In the genomic region with DNA sequence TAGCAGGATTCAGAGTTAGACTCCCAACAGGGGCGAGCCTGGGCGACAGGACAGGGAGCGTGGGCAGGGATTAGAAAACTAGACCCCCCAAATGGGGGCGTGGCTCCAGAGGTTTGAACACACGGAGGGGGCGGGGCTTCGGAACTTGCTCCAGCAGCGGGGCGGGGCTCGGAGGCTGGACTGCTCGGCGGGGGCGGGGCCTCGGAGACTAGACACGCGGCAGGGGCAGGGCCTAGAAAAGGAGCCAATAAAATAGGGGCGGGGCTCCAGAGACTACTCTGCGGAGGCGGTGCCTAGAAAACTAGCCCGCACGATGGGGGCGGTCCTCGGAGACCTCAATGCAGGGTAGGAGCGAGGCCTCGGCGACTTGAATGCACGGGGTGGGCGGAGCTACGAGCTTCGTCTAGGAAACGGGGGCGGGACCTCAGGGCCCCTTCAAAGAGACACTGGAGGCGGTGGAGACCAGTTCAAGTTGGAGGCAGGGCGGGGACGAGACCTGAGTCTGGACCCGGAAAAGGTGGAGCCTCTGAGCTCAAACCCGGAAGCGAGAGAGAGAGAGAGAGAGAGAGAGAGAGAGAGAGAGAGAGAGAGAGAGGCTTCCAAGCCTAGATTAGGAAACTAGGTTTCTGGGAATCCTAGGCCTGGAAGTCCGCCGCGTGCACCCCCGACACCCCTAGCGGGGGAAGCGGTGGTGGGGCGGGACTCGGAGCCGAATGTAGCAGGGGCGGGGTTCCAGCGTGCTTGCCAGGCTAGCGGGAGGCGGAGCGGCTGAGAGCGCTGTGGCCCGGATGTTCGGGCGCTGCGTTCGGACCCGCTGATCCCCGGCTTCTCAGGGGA, we compare ENCODE assay signal across 8 mouse cellular contexts. TPM values are rescaled to one million over a fixed set of nuclear protein-coding genes. Genes with fewer than 3 reads are reported as not detected.
A peak's percentile ranks its signal among the peaks of the same experiment; 100 is the strongest.
DNase-seq lines count a peak whose midpoint lies in the region; ATAC-seq and TF ChIP-seq lines count a peak whose summit lies in the region.

A gene (minus strand): TSS at position 111 of the 837 bp plus-strand sequence.
A gene (plus strand): TSS at position 261 of the 837 bp plus-strand sequence.

- peaks cover 40% of the 10 kb centered on the region for H3K4me1 ChIP-seq in G1E (ENCODE audit: insufficient read depth, low read depth, low read length)
- H3K4me1 ChIP-seq in forebrain, embryonic 16.5 days (replicated peaks; ENCODE audit: control insufficient read depth, insufficient read depth, low read length): peaks cover 27% of the 10 kb centered on the region
- peaks cover 5% of the 10 kb centered on the region for H3K4me1 ChIP-seq in lung, embryonic 14.5 days (ENCODE audit: insufficient read depth)
- H3K4me1 ChIP-seq in olfactory bulb, adult 2 months (ENCODE audit: control insufficient read depth, insufficient read depth, low read length): peaks cover 9% of the 10 kb centered on the region
- peaks cover 12% of the 10 kb centered on the region for H3K4me1 ChIP-seq in thymus, adult 2 months (replicated peaks; ENCODE audit: control insufficient read depth, insufficient read depth, low read length)

- intact Hi-C loops in heart, postnatal 36 days (cut with DNase I): loop anchor here (2.0 to 10.0 kb wide), 2 partner anchors 15 to 449 kb away; a partner anchor contains a TSS

- peak; percentile 62; the same call in 1 of the 2 replicates for TF ChIP-seq POLR2A in olfactory bulb, adult 2 months (IDR thresholded peaks at IDR 0.05; ENCODE audit: insufficient read depth, low read depth, low read length)
- TF ChIP-seq POLR2A in thymus, adult 2 months (IDR thresholded peaks at IDR 0.05; ENCODE audit: control insufficient read depth, extremely low read depth, insufficient read depth, low read length, poor library complexity): no peak

- 1% methylated on average over 56 of the region's 60 CpGs for WGBS in forebrain, embryonic 16.5 days
- WGBS in lung, embryonic 14.5 days: under 1% methylated on average over 59 of the region's 60 CpGs
- WGBS in olfactory bulb, adult 2 months: 1% methylated on average over 60 of the region's 60 CpGs
- 4% methylated on average over 58 of the region's 60 CpGs for WGBS in thymus, adult 2 months

- DNase-seq in G1E (ENCODE audit: low spot score): peak; percentile 96
- DNase-seq in cerebellum, adult 18-20 months: peak; percentile 98
- peak; percentile 98 for DNase-seq in heart, postnatal 36 days
- peak; percentile 97 to 99 for DNase-seq in layer of hippocampus, adult 2 months (ENCODE audit: low spot score in 2 of 2)
- DNase-seq in lung, embryonic 14.5 days: peak; percentile 100
- peak; percentile 98 for DNase-seq in thymus, adult 2 months

- peak within 1 kb of the TSS; percentile 77 for H3K9ac ChIP-seq in forebrain, embryonic 16.5 days (replicated peaks; ENCODE audit: low read depth, low read length)
- peak within 1 kb of the TSS; percentile 77 for H3K9ac ChIP-seq in lung, embryonic 14.5 days

- peak within 1 kb of the TSS; percentile 84 for H3K4me2 ChIP-seq in forebrain, embryonic 16.5 days (ENCODE audit: low read length)
- H3K4me2 ChIP-seq in lung, embryonic 14.5 days: peak within 1 kb of the TSS; percentile 89

- H3K27ac ChIP-seq in forebrain, embryonic 16.5 days (ENCODE audit: low read length): peak within 1 kb of the TSS; percentile 92
- H3K27ac ChIP-seq in layer of hippocampus, adult 2 months: peak within 1 kb of the TSS; percentile 95
- peak within 1 kb of the TSS; percentile 95 for H3K27ac ChIP-seq in lung, embryonic 14.5 days (ENCODE audit: low read depth)
- H3K27ac ChIP-seq in olfactory bulb, adult 2 months (ENCODE audit: insufficient read depth, low read depth, low read length): peak within 1 kb of the TSS; percentile 86
- peak within 1 kb of the TSS; percentile 44; the same call in 1 of the 2 replicates for H3K27ac ChIP-seq in thymus, adult 2 months (ENCODE audit: control insufficient read depth, insufficient read depth, low read length)

- no peaks in the 10 kb centered on the region for H3K9me3 ChIP-seq in G1E (replicated peaks)
- no peaks in the 10 kb centered on the region for H3K9me3 ChIP-seq in forebrain, embryonic 16.5 days (ENCODE audit: control insufficient read depth, low read length)
- H3K9me3 ChIP-seq in lung, embryonic 14.5 days (ENCODE audit: low read depth, low read length): no peaks in the 10 kb centered on the region

- H3K27me3 ChIP-seq in G1E (ENCODE audit: insufficient read depth, low read length): peaks cover 17% of the 10 kb centered on the region
- H3K27me3 ChIP-seq in forebrain, embryonic 16.5 days (replicated peaks; ENCODE audit: control insufficient read depth, insufficient read depth, low read length): no peaks in the 10 kb centered on the region
- H3K27me3 ChIP-seq in lung, embryonic 14.5 days (ENCODE audit: insufficient read depth, low read length): no peaks in the 10 kb centered on the region
- no peaks in the 10 kb centered on the region; the same call in 1 of the 2 replicates for H3K27me3 ChIP-seq in thymus, adult 2 months (ENCODE audit: control insufficient read depth, insufficient read depth, low read length)

- ATAC-seq in G1E (ENCODE audit: extremely low read depth, insufficient number of reproducible peaks, low FRiP score, poor library complexity, severe bottlenecking): peak; percentile 93
- ATAC-seq in forebrain, embryonic 16.5 days: peak; percentile 96
- ATAC-seq in lung, embryonic 14.5 days (ENCODE audit: insufficient read depth): peak; percentile 97

- no peak for TF ChIP-seq CTCF in G1E (IDR thresholded peaks at IDR 0.05; ENCODE audit: low read depth, low read length)
- TF ChIP-seq CTCF in layer of hippocampus, adult 2 months (conservative IDR thresholded peaks at IDR 0.05): peak; percentile 59
- TF ChIP-seq CTCF in lung, embryonic 14.5 days (IDR thresholded peaks at IDR 0.05; ENCODE audit: low read depth): peak; percentile 42
- TF ChIP-seq CTCF in olfactory bulb, adult 2 months (IDR thresholded peaks at IDR 0.05; ENCODE audit: insufficient read depth, low read depth, low read length): no peak
- 0 out of 2 replicates have a peak, but pooled peaks have one; percentile 36 for TF ChIP-seq CTCF in thymus, adult 2 months (IDR thresholded peaks at IDR 0.05; ENCODE audit: borderline replicate concordance, control insufficient read depth, extremely low read depth, insufficient read depth, low read length, poor library complexity)

- H3K36me3 ChIP-seq in G1E (replicated peaks): peaks cover 10% of the 10 kb centered on the region
- H3K36me3 ChIP-seq in forebrain, embryonic 16.5 days (ENCODE audit: control insufficient read depth, insufficient read depth): no peaks in the 10 kb centered on the region
- peaks cover 5% of the 10 kb centered on the region; the same call in 1 of the 2 replicates for H3K36me3 ChIP-seq in lung, embryonic 14.5 days (ENCODE audit: insufficient read depth)
- no peaks in the 10 kb centered on the region for H3K36me3 ChIP-seq in thymus, adult 2 months (ENCODE audit: control insufficient read depth, insufficient read depth, low read length)

- H3K4me3 ChIP-seq in G1E (ENCODE audit: low read depth, low read length): peak within 1 kb of the TSS; percentile 75
- H3K4me3 ChIP-seq in forebrain, embryonic 16.5 days (replicated peaks; ENCODE audit: low read length): peak within 1 kb of the TSS; percentile 60
- H3K4me3 ChIP-seq in layer of hippocampus, adult 2 months: peak within 1 kb of the TSS; percentile 59
- peak within 1 kb of the TSS; percentile 64 for H3K4me3 ChIP-seq in lung, embryonic 14.5 days (ENCODE audit: low read depth, low read length)
- peak within 1 kb of the TSS; percentile 87 for H3K4me3 ChIP-seq in olfactory bulb, adult 2 months (ENCODE audit: insufficient read depth, low read depth, low read length)
- H3K4me3 ChIP-seq in thymus, adult 2 months (ENCODE audit: control insufficient read depth, insufficient read depth, low read length): peak within 1 kb of the TSS; percentile 93

RNA-seq across cellular contexts. Expression of the first gene that starts in this region (rescaled TPM):
- total RNA-seq in G1E (2014; fragmentation: Nextera tagmentation) (0.39 and 1.1 TPM in 2 replicates), G1E (2017) (0.93 and 0.98 TPM in 2 replicates)
- polyA plus RNA-seq in G1E (2012): 0.42 and 0.51 TPM in 2 replicates
- polyA plus RNA-seq in forebrain, embryonic 16.5 days (2015; fragmentation: Nextera tagmentation; extraction: Ambion mirVana): 7.7 and 8.9 TPM in 2 replicates
- 1 to 10 TPM; 6.8 to 6.9 TPM for total RNA-seq in heart, postnatal 36 days (2021)
- total RNA-seq in layer of hippocampus, adult 2 months (2021): 1 to 10 TPM; 3.0 to 3.5 TPM
- 25.0 and 25.2 TPM in 2 replicates for polyA plus RNA-seq in lung, embryonic 14.5 days (2014; fragmentation: Nextera tagmentation; extraction: Ambion mirVana)
- not detected in 2 replicates for polyA plus RNA-seq in olfactory bulb, adult 2 months (2012; ENCODE audit: insufficient read depth, insufficient read length, low replicate concordance, missing spikeins)
- 4.9 and 5.2 TPM in 2 replicates for polyA plus RNA-seq in thymus, adult 2 months (2012; rRNA removed)

RNA-seq across cellular contexts. Expression of the second gene that starts in this region (rescaled TPM):
- total RNA-seq in G1E (2014; fragmentation: Nextera tagmentation) (61.8 and 65.5 TPM in 2 replicates), G1E (2017) (35.7 and 42.3 TPM in 2 replicates)
- polyA plus RNA-seq in G1E (2012): 9.4 and 9.8 TPM in 2 replicates
- polyA plus RNA-seq in forebrain, embryonic 16.5 days (2015; fragmentation: Nextera tagmentation; extraction: Ambion mirVana): 120 and 128 TPM in 2 replicates
- 10 to 100 TPM; 21.0 to 21.6 TPM for total RNA-seq in heart, postnatal 36 days (2021)
- 10 to 100 TPM; 47.8 to 52.6 TPM for total RNA-seq in layer of hippocampus, adult 2 months (2021)
- 54.9 and 56.8 TPM in 2 replicates for polyA plus RNA-seq in lung, embryonic 14.5 days (2014; fragmentation: Nextera tagmentation; extraction: Ambion mirVana)
- polyA plus RNA-seq in olfactory bulb, adult 2 months (2012; ENCODE audit: insufficient read depth, insufficient read length, low replicate concordance, missing spikeins): not detected in 2 replicates
- polyA plus RNA-seq in thymus, adult 2 months (2012; rRNA removed): 57.4 and 69.5 TPM in 2 replicates

Comparison
In these comparisons a context has a peak if more than half of its experiments do, and no peak if none do; other contexts are left out.
1. Peak in every context shown above with its lines: DNase-seq, ATAC-seq, H3K4me3 ChIP-seq and H3K27ac ChIP-seq.
2. RNA of the second gene that starts in this region (polyA plus RNA-seq): 120 to 128 TPM in forebrain, embryonic 16.5 days, 57.4 to 69.5 TPM in thymus, adult 2 months, 54.9 to 56.8 TPM in lung, embryonic 14.5 days and 9.4 to 9.8 TPM in G1E; not detected in olfactory bulb, adult 2 months; every median in the first group is over 10 times any median in the second.
3. CTCF ChIP-seq: peak in layer of hippocampus, adult 2 months (single experiment), lung, embryonic 14.5 days (single experiment) and thymus, adult 2 months (single experiment); none in G1E (single experiment) and olfactory bulb, adult 2 months (single experiment).
4. H3K27ac ChIP-seq: peak in every context shown above with its lines; median percentile 95 in layer of hippocampus, adult 2 months; 95 in lung, embryonic 14.5 days; 92 in forebrain, embryonic 16.5 days; 86 in olfactory bulb, adult 2 months; 44 in thymus, adult 2 months.